Comparison of ENCODE assay signal across 8 mouse cellular contexts in the genomic region with DNA sequence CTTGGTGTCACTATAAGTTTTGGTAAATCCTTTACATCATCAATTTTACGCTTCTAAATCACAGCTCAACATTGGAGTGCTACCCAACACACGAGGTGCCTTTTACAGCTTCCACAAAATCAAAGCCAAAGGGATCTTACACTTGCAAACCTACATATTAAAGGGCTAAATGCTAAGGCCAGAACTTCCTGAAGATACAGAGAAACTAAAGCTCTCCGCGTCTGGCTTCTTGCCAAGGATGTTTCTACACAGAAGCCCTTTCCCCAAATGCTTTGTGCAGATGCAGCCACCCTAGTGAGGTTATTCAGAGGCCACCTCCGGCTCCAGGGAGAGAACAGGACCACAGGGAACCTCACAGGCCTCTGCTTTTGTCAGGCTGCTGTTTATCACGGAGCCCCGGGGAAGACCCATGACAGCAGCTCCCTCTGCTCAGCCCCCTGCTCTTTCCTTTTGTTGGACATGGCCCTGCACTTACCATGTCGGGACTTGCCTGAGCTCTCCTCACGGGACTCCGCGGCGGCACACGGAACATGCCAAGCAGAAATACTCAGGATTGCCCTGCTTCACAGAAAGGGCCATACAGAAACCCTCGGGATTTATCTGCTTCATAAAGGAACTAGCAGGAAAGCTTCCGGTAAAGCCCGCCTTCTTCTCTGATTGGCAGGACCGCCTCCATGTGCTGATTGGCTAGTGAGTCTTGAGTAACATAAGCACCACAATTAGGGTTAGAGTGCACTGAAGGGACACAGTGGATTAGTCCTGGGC. TPM values are rescaled to one million over a fixed set of nuclear protein-coding genes. Genes with fewer than 3 reads are reported as not detected.
DNase-seq lines count a peak whose midpoint lies in the region; ATAC-seq lines count a peak whose summit lies in the region.
"Not testable (repeated sequence)": the region's sequence is repeated elsewhere in the genome, so short reads cannot be mapped to it uniquely, and the experiment has no call there.

Gene 3300002I08Rik (minus strand): TSS at position 653 of the 765 bp plus-strand sequence.

- WGBS in hindbrain, embryonic 15.5 days = 5% methylated on average over 17 of the region's 17 CpGs

- H3K27me3 ChIP-seq in hindbrain, embryonic 15.5 days = not testable (repeated sequence)

- DNase-seq in WW6 (ENCODE audit: low read depth, low spot score) = peak; percentile 56
- DNase-seq in cerebellum, postnatal 36 days = peak; percentile 86 to 91
- DNase-seq in gastrocnemius, adult 18-20 months (ENCODE audit: low spot score) = peak; percentile 92
- DNase-seq in layer of hippocampus, postnatal 36 days = peak; percentile 83 to 85
- DNase-seq in lung, postnatal 25 days (ENCODE audit: low spot score) = peak; percentile 93
- peak; percentile 86 for DNase-seq in retina, adult 2 months (ENCODE audit: low read depth, low spot score)
- peak; percentile 84 for DNase-seq in thymus, postnatal 25 days

- H3K27ac ChIP-seq in hindbrain, embryonic 15.5 days (replicated peaks) = peak within 1 kb of the TSS; percentile 91

- H3K4me1 ChIP-seq in hindbrain, embryonic 15.5 days (replicated peaks) = not testable (repeated sequence)

- ATAC-seq in hindbrain, embryonic 15.5 days (ENCODE audit: low FRiP score, low read depth) = peak; percentile 99

- H3K4me3 ChIP-seq in hindbrain, embryonic 15.5 days = peak within 1 kb of the TSS; percentile 75

- H3K36me3 ChIP-seq in hindbrain, embryonic 15.5 days = not testable (repeated sequence)

- H3K4me2 ChIP-seq in hindbrain, embryonic 15.5 days = peak within 1 kb of the TSS; percentile 63

- not testable (repeated sequence) for H3K9me3 ChIP-seq in hindbrain, embryonic 15.5 days

- H3K9ac ChIP-seq in hindbrain, embryonic 15.5 days = peak within 1 kb of the TSS; percentile 74

RNA-seq across cellular contexts. Expression of gene 3300002I08Rik, which starts in this region (rescaled TPM):
- under 1 TPM; 0.55 to 0.95 TPM for total RNA-seq in gastrocnemius, adult 18-20 months (2021)
- polyA plus RNA-seq in hindbrain, embryonic 15.5 days (2015; fragmentation: Nextera tagmentation; extraction: Ambion mirVana) = 14.7 and 15.3 TPM in 2 replicates
- total RNA-seq in layer of hippocampus, postnatal 36 days (2021) = 1 to 10 TPM; 7.3 to 9.9 TPM

Comparison
In these comparisons a context has a peak if more than half of its experiments do, and no peak if none do; other contexts are left out.
1. Peak in every context shown above with its lines: DNase-seq, ATAC-seq, H3K4me3 ChIP-seq and H3K27ac ChIP-seq.
2. RNA of gene 3300002I08Rik (total RNA-seq): 7.3 to 9.9 TPM in layer of hippocampus, postnatal 36 days; 0.55 to 0.95 TPM in gastrocnemius, adult 18-20 months; every median in the first group is over 4 times any median in the second.
3. Peak in DNase-seq in gastrocnemius, adult 18-20 months; RNA of the gene not detected or under 1 TPM.